13 mouse cellular contexts compared by ENCODE assay signal in the genomic region with DNA sequence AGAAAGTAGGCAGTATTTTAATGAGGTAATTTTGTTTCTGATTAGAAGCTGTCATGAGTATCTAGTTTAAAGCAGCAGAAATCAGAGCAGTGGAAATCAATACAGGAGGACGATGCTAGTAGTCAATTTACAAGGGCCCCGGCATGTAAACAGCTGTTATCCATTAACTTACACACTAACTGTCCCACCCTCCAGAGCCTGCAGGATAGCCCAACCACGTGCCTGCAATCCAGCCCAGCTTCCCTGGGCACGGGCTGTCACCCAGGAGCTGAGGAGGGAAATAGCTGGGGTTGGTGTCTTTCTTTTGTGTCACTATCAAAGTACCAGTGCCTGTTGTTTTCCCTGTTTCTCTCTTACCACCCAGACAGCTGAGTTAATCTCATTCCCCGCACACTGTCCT. TPM values are rescaled to one million over a fixed set of nuclear protein-coding genes. Genes with fewer than 3 reads are reported as not detected.
A peak's percentile ranks its signal among the peaks of the same experiment; 100 is the strongest.
DNase-seq lines count a peak whose midpoint lies in the region; ATAC-seq and TF ChIP-seq lines count a peak whose summit lies in the region.
"Had no signal": no experiment of that assay in that cellular context is flagged by ENCODE, and none has a peak within 500 bp of the region (broad histone marks: within the 10 kb centered on the region; RNA-seq: fewer than 3 reads in every experiment).

No protein-coding gene starts in this region.

- no peak overlapping the region for H3K4me3 ChIP-seq in lung, embryonic 14.5 days (ENCODE audit: low read depth, low read length)
- H3K4me3 ChIP-seq in intestine, embryonic 15.5 days (replicated peaks) = no peak overlapping the region
- no peak overlapping the region for H3K4me3 ChIP-seq in liver, embryonic 16.5 days (ENCODE audit: low read depth, low read length)

- 14% methylated on average over 5 of the region's 5 CpGs for WGBS in lung, embryonic 14.5 days
- 21% methylated on average over 5 of the region's 5 CpGs for WGBS in intestine, embryonic 15.5 days
- WGBS in liver, embryonic 16.5 days (ENCODE audit: insufficient replicate concordance) = 25% methylated on average over 5 of the region's 5 CpGs

- peak; percentile 44 for DNase-seq in lung, embryonic 14.5 days
- DNase-seq in lung, postnatal 10 days = no peak
- DNase-seq in kidney, postnatal 10 days = peak; percentile 61
- no peak for DNase-seq in adipocyte (ENCODE audit: low spot score)
- no peak for DNase-seq in left cerebral cortex, adult 8-10 months (ENCODE audit: low spot score in 2 of 2)
- DNase-seq in cerebellum, postnatal 36 days = no peak
- DNase-seq: B cell, adult 2 months had no signal

- H3K9me3 ChIP-seq in lung, embryonic 14.5 days (ENCODE audit: low read depth, low read length) = no peaks in the 10 kb centered on the region
- no peaks in the 10 kb centered on the region for H3K9me3 ChIP-seq in intestine, embryonic 15.5 days
- H3K9me3 ChIP-seq in liver, embryonic 16.5 days (replicated peaks; ENCODE audit: control insufficient read depth, low read length) = no peaks in the 10 kb centered on the region

- no peak for TF ChIP-seq CTCF in lung, embryonic 14.5 days (IDR thresholded peaks at IDR 0.05; ENCODE audit: low read depth)

- peaks cover 21% of the 10 kb centered on the region for H3K27me3 ChIP-seq in lung, embryonic 14.5 days (ENCODE audit: insufficient read depth, low read length)
- peaks cover 11% of the 10 kb centered on the region for H3K27me3 ChIP-seq in intestine, embryonic 15.5 days (replicated peaks)
- H3K27me3 ChIP-seq in liver, embryonic 16.5 days (ENCODE audit: control insufficient read depth, insufficient read depth, low read depth, low read length) = peaks cover 16% of the 10 kb centered on the region

- H3K4me2 ChIP-seq in lung, embryonic 14.5 days = no peak overlapping the region
- H3K4me2 ChIP-seq in intestine, embryonic 15.5 days (replicated peaks) = no peak overlapping the region
- H3K4me2 ChIP-seq in liver, embryonic 16.5 days (ENCODE audit: low read depth, low read length) = no peak overlapping the region
- H3K4me2 ChIP-seq: hindbrain, embryonic 14.5 days had no signal

- peak; percentile 59; the same call in 1 of the 2 replicates for ATAC-seq in lung, embryonic 14.5 days (ENCODE audit: insufficient read depth)
- ATAC-seq in intestine, embryonic 15.5 days = peak; percentile 84
- peak; percentile 68 for ATAC-seq in liver, embryonic 16.5 days (ENCODE audit: low read depth)

- H3K9ac ChIP-seq in lung, embryonic 14.5 days = no peak overlapping the region
- H3K9ac ChIP-seq in intestine, embryonic 15.5 days = no peak overlapping the region
- no peak overlapping the region for H3K9ac ChIP-seq in liver, embryonic 16.5 days (ENCODE audit: low read depth, low read length)
- H3K9ac ChIP-seq: hindbrain, embryonic 14.5 days; liver, embryonic 14.5 days had no signal

- no peaks in the 10 kb centered on the region for H3K36me3 ChIP-seq in lung, embryonic 14.5 days (ENCODE audit: insufficient read depth)
- no peaks in the 10 kb centered on the region for H3K36me3 ChIP-seq in intestine, embryonic 15.5 days
- no peaks in the 10 kb centered on the region for H3K36me3 ChIP-seq in liver, embryonic 16.5 days (ENCODE audit: control insufficient read depth, insufficient read depth)

- H3K4me1 ChIP-seq in lung, embryonic 14.5 days (ENCODE audit: insufficient read depth) = peaks cover 5% of the 10 kb centered on the region; the same call in 1 of the 2 replicates
- H3K4me1 ChIP-seq in intestine, embryonic 15.5 days (replicated peaks) = peaks cover 7% of the 10 kb centered on the region
- H3K4me1 ChIP-seq in liver, embryonic 16.5 days (ENCODE audit: control insufficient read depth, low read depth, low read length) = no peaks in the 10 kb centered on the region; the same call in none of the 2 replicates

- no peak overlapping the region for H3K27ac ChIP-seq in lung, embryonic 14.5 days (ENCODE audit: low read depth)
- H3K27ac ChIP-seq in intestine, embryonic 15.5 days = no peak overlapping the region
- H3K27ac ChIP-seq in liver, embryonic 16.5 days (ENCODE audit: low read length) = no peak overlapping the region
- H3K27ac ChIP-seq: hindbrain, embryonic 14.5 days; liver, embryonic 14.5 days had no signal

RNA-seq across cellular contexts. Expression of gene Bmp6, which starts 7.1 kb away (rescaled TPM):
- 1.1 and 1.4 TPM in 2 replicates for polyA plus RNA-seq in lung, embryonic 14.5 days (2014; fragmentation: Nextera tagmentation; extraction: Ambion mirVana)
- 1.5 and 1.6 TPM in 2 replicates for polyA plus RNA-seq in intestine, embryonic 15.5 days (2015; fragmentation: Nextera tagmentation; extraction: Ambion mirVana)
- polyA plus RNA-seq in liver, embryonic 16.5 days (2015; fragmentation: Nextera tagmentation; extraction: Ambion mirVana) = 0.11 and 0.12 TPM in 2 replicates
- 10 to 100 TPM; 11.9 to 13.2 (median 12.5) TPM for total RNA-seq in left cerebral cortex, adult 8-10 months (2022)
- total RNA-seq: megakaryocyte-erythroid progenitor cell, adult 5-6 weeks; MEL had no signal

Comparison
In these comparisons a context has a peak if more than half of its experiments do, and no peak if none do; other contexts are left out.
1. DNase-seq: peak in lung, embryonic 14.5 days (single experiment) and kidney, postnatal 10 days (single experiment); none in lung, postnatal 10 days (single experiment), adipocyte (single experiment), left cerebral cortex, adult 8-10 months (0 of 2) and cerebellum, postnatal 36 days (0 of 2).
2. Peak in every context shown above with its lines, with median percentiles within 50 percentile points of each other: ATAC-seq.